19 mouse cellular contexts compared by ENCODE assay signal in genomic region chr13:44235941-44236340, GRCm38 (mm10).
DNase-seq lines count a peak whose midpoint lies in the region; ATAC-seq and TF ChIP-seq lines count a peak whose summit lies in the region.
"Had no signal": no experiment of that assay in that cellular context is flagged by ENCODE, and none has a peak within 500 bp of the region (broad histone marks: within the 10 kb centered on the region; RNA-seq: fewer than 3 reads in every experiment).

No protein-coding gene starts in this region.

- H3K4me2 ChIP-seq in heart, embryonic 16.5 days (ENCODE audit: low read depth, low read length): no peak overlapping the region
- H3K4me2 ChIP-seq: embryonic facial prominence, embryonic 13.5 days; midbrain, embryonic 11.5 days; neural tube, embryonic 12.5 days had no signal

- H3K27me3 ChIP-seq in heart, embryonic 16.5 days (ENCODE audit: control insufficient read depth, insufficient read depth, low read length): no peaks in the 10 kb centered on the region
- H3K27me3 ChIP-seq: neural tube, embryonic 12.5 days had no signal

- peak; percentile 50 for DNase-seq in gastrocnemius, adult 2 months
- no peak for DNase-seq in gastrocnemius, postnatal 36 days
- peak; percentile 9 to 12 for DNase-seq in kidney, adult 8-10 months
- DNase-seq in kidney, postnatal 10 days: no peak
- peak; percentile 66 for DNase-seq in skeletal muscle tissue, adult 2 months (ENCODE audit: low read depth, low spot score)
- DNase-seq in spleen, postnatal 36 days (ENCODE audit: low spot score in 2 of 2): no peak
- DNase-seq: adrenal gland, postnatal 36 days; cerebellum, adult 11-12 months; cerebellum, postnatal 14 days; kidney, postnatal 14 days had no signal

- H3K9me3 ChIP-seq in heart, embryonic 16.5 days (replicated peaks; ENCODE audit: control insufficient read depth, low read length): no peaks in the 10 kb centered on the region
- H3K9me3 ChIP-seq: embryonic facial prominence, embryonic 13.5 days; neural tube, embryonic 12.5 days had no signal

- no peak overlapping the region for H3K9ac ChIP-seq in heart, embryonic 16.5 days (ENCODE audit: low read length)
- H3K9ac ChIP-seq: embryonic facial prominence, embryonic 13.5 days; neural tube, embryonic 12.5 days had no signal

- H3K4me3 ChIP-seq in gastrocnemius, adult 2 months: no peak overlapping the region
- no peak overlapping the region for H3K4me3 ChIP-seq in heart, embryonic 16.5 days (ENCODE audit: low read length)
- H3K4me3 ChIP-seq: embryonic facial prominence, embryonic 13.5 days; layer of hippocampus, adult 2 months; neural tube, embryonic 12.5 days had no signal

- ATAC-seq in heart, embryonic 16.5 days (replicated peaks; ENCODE audit: extremely low read depth, insufficient read depth, low FRiP score): peak; percentile 69
- ATAC-seq: forebrain, embryonic 16.5 days; hindbrain, embryonic 16.5 days; intestine, postnatal 0 days; lung, postnatal 0 days had no signal

- H3K4me1 ChIP-seq in heart, embryonic 16.5 days (ENCODE audit: control insufficient read depth, insufficient read depth, low read length): peaks cover 25% of the 10 kb centered on the region

- peak overlapping the region; percentile 62 for H3K27ac ChIP-seq in gastrocnemius, adult 2 months
- H3K27ac ChIP-seq in heart, embryonic 16.5 days (ENCODE audit: low read length): peak overlapping the region; percentile 52
- H3K27ac ChIP-seq: embryonic facial prominence, embryonic 13.5 days; layer of hippocampus, adult 2 months; neural tube, embryonic 12.5 days had no signal

- intact Hi-C loops in gastrocnemius, adult 2 months (cut with DNase I): no loop called here
- intact Hi-C loops in gastrocnemius, postnatal 36 days (cut with DNase I): no loop called here

- WGBS in heart, embryonic 16.5 days: 57% methylated on average over 2 of the region's 2 CpGs

- no peak for TF ChIP-seq CTCF in gastrocnemius, adult 2 months (IDR thresholded peaks at IDR 0.05)

- H3K36me3 ChIP-seq in heart, embryonic 16.5 days (ENCODE audit: control insufficient read depth, insufficient read depth): no peaks in the 10 kb centered on the region
- H3K36me3 ChIP-seq: embryonic facial prominence, embryonic 13.5 days; neural tube, embryonic 12.5 days had no signal

Comparison
In these comparisons a context has a peak if more than half of its experiments do, and no peak if none do; other contexts are left out.
1. DNase-seq: peak in gastrocnemius, adult 2 months (single experiment), kidney, adult 8-10 months (2 of 2) and skeletal muscle tissue, adult 2 months (single experiment); none in gastrocnemius, postnatal 36 days (0 of 2), kidney, postnatal 10 days (single experiment) and spleen, postnatal 36 days (0 of 2).